Mouse (Mus musculus) heart, embryonic 16.5 days (tissue): ENCODE data around the gene Defa23. TPM values are rescaled to one million over a fixed set of nuclear protein-coding genes. Genes with fewer than 3 reads are reported as not detected.

Experiments used
- polyA plus RNA-seq: library from polyadenylated mRNA; unstranded; fragments of >200 nt; fragmentation: Nextera tagmentation; extraction: Ambion mirVana; gene quantifications from 2 replicates; pipeline ENCODE4 v1.2.1, GENCODE M21; 2015

Gene Defa23
- polyA plus RNA-seq, 1 experiment from 2014 or later: 0.68 TPM

Other genes with a start within 250 kb of the Defa23 start
- not detected in 2 replicates for gene Defb33, start 162.4 kb upstream of the Defa23 start, polyA plus RNA-seq
- gene Gm15056, start 152.4 kb upstream of the Defa23 start, polyA plus RNA-seq: not detected in 2 replicates
- gene Gm6040, start 133.0 kb upstream of the Defa23 start, polyA plus RNA-seq: not detected in 2 replicates
- gene AY761185, start 110.3 kb upstream of the Defa23 start, polyA plus RNA-seq: not detected in 2 replicates
- 0.55 TPM in 1 of 2 replicates, not detected in the other for gene Defa21, start 29.5 kb upstream of the Defa23 start, polyA plus RNA-seq
- not detected in 2 replicates for gene Defa35, start 10.0 kb downstream of the Defa23 start, polyA plus RNA-seq
- not detected in 2 replicates for gene Defa25, start 29.4 kb downstream of the Defa23 start, polyA plus RNA-seq
- not detected in 2 replicates for gene Gm14851, start 41.0 kb downstream of the Defa23 start, polyA plus RNA-seq
- 0.71 TPM in 1 of 2 replicates, not detected in the other for gene Defa30, start 79.6 kb downstream of the Defa23 start, polyA plus RNA-seq
- 2.1 TPM in 1 of 2 replicates, not detected in the other for gene Defa22, start 107.2 kb downstream of the Defa23 start, polyA plus RNA-seq
- not detected in 2 replicates for gene Defa31, start 136.6 kb downstream of the Defa23 start, polyA plus RNA-seq
- gene Gm15293, start 146.5 kb downstream of the Defa23 start, polyA plus RNA-seq: not detected in 2 replicates
- not detected in 2 replicates for gene Gm15292, start 194.7 kb downstream of the Defa23 start, polyA plus RNA-seq